Mouse (Mus musculus) kidney, embryonic 16.5 days (tissue): ENCODE results near the gene Itpa. TPM values are rescaled to one million over a fixed set of nuclear protein-coding genes. Genes with fewer than 3 reads are reported as not detected.
A peak's percentile ranks its signal among the peaks of the same experiment; 100 is the strongest.
"Not testable (repeated sequence)": the region's sequence is repeated elsewhere in the genome, so short reads cannot be mapped to it uniquely, and the experiment has no call there.

ENCODE experiments used
- ATAC-seq: fragments of 200-750 bp; cut with Nextera tagmentation; 2 replicates; pipeline ENCODE4 v1.8.0; 2017; ENCODE audit warnings: moderate TSS enrichment; ENCODE audit not compliant: low FRiP score, low TSS enrichment
- H3K27ac ChIP-seq: fragments of 300-500 bp; sonication (generic); 2 replicates; pipeline ENCODE4 v1.5.1; 2014; ENCODE audit warnings: low read length
- H3K27me3 ChIP-seq: fragments of 300-500 bp; sonication (generic); 2 replicates; pipeline ENCODE4 v1.6.1; 2014; ENCODE audit warnings: low read length, control low read depth, mixed read lengths; ENCODE audit not compliant: insufficient read depth
- H3K36me3 ChIP-seq: fragments of 300-500 bp; sonication (generic); 2 replicates; pipeline ENCODE4 v1.6.1; 2014; ENCODE audit warnings: low read length, control low read depth, mixed read lengths; ENCODE audit not compliant: insufficient read depth
- H3K4me1 ChIP-seq: fragments of 300-500 bp; sonication (generic); 2 replicates; pipeline ENCODE4 v1.6.1; 2014; ENCODE audit warnings: low read length, control low read depth, mixed read lengths; ENCODE audit not compliant: insufficient read depth
- H3K4me2 ChIP-seq: fragments of 300-500 bp; sonication (generic); replicated peaks from 2 replicates; pipeline ENCODE4 v1.6.1; 2014; ENCODE audit warnings: low read depth, low read length
- H3K4me3 ChIP-seq: fragments of 300-500 bp; sonication (generic); 2 replicates; pipeline ENCODE4 v1.5.1; 2014; ENCODE audit warnings: mild to moderate bottlenecking, low read length
- H3K9ac ChIP-seq: fragments of 300-500 bp; sonication (generic); replicated peaks from 2 replicates; pipeline ENCODE4 v1.6.1; 2014; ENCODE audit warnings: low read length
- H3K9me3 ChIP-seq: fragments of 300-500 bp; sonication (generic); 2 replicates; pipeline ENCODE4 v1.6.1; 2016; ENCODE audit warnings: low read length, control low read depth
- WGBS: fragments of 180-500 bp; shearing (Covaris S2); extraction: QIAGEN DNeasy Blood & Tissue Kit; methylation state at CpG from one replicate; pipeline ENCODE4 v1.1.7; 2014; 5-methylcytosine and 5-hydroxymethylcytosine counted together
- polyA plus RNA-seq: library from polyadenylated mRNA; unstranded; fragments of >200 nt; fragmentation: Nextera tagmentation; extraction: Ambion mirVana; gene quantifications from 2 replicates; pipeline ENCODE4 v1.2.1, GENCODE M21; 2015

Gene Itpa
- polyA plus RNA-seq, 1 experiment from 2014 or later: 108 TPM

GRCm38 (mm10) chr2:130635847-130636246 lies 31.6 kb upstream of the Itpa start:
- Histone ChIP-seq H3K9me3 (no peaks in the 10 kb centered on the region), H3K4me1 (peaks cover 41% of the 10 kb centered on the region), H3K27ac (no peak overlapping the region), H3K36me3 (no peaks in the 10 kb centered on the region), H3K9ac (peak overlapping the region; percentile 42; the same call in 1 of the 2 replicates), H3K27me3 (peaks cover 21% of the 10 kb centered on the region), H3K4me2 (peak overlapping the region; percentile 59), H3K4me3 (peak overlapping the region; percentile 33)
- WGBS: 23% methylated on average over 21 of the region's 21 CpGs
- 0 out of 2 replicates have a peak, but pooled peaks have one; percentile 21 for ATAC-seq

DNA sequence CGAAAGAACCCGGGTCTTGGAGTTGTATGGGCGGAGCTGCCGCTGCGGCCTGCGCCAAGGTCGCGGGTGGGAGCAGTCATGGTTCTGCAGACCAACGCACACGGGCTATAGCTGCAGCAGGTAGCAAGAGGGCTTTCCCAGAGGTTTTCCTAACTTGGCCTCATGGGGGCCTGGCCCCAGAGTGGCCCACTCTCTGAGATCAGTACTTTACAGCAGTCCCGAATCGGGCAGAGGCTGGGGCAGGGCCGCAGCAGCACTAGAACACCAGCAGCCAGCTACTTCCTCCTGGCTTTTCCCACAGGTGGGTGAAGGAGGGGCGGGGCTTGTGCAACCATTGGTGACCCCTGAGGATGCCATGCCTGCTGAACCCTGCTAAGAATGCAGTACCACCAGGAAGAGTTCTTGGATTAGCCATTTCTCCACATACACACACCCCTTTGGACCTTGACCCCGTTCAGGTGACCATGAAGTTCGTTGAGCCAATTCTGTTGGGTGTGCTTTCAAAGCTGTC lies 29.3 kb upstream of the Itpa start:
- Histone ChIP-seq H3K4me1 (peaks cover 48% of the 10 kb centered on the region), H3K4me3 (peak overlapping the region; percentile 36)

DNA sequence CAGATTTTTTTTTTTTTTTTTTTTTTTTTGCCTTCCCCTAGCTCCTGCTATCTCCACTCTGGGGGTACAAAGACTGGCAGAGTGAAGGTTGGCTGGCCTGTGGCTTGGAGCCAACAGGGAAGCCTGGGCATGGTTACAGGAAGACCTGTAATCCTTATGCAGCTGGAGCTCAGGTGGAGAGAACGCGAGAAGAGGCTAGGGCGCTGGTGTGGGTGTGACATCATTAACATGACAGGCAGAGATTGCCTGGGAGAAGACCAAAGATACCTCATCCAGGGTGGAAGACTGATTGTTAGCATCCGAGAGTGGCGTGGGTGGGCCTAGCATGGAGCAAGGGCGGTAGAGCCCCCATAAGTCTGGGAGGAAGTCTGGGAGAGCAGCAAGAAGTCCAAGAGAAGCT lies 28.1 kb upstream of the Itpa start:
- Histone ChIP-seq H3K27me3 (peaks cover 14% of the 10 kb centered on the region), H3K4me3 (no peak overlapping the region), H3K9ac (no peak overlapping the region), H3K27ac (peak overlapping the region; percentile 92), H3K36me3 (no peaks in the 10 kb centered on the region), H3K9me3 (no peaks in the 10 kb centered on the region), H3K4me1 (peaks cover 43% of the 10 kb centered on the region), H3K4me2 (no peak overlapping the region)
- ATAC-seq: no peak
- WGBS: 84% methylated on average over 6 of the region's 6 CpGs

More for the DNA sequence above, 29.3 kb upstream of the Itpa start:
- Histone ChIP-seq H3K36me3 (no peaks in the 10 kb centered on the region), H3K9ac (peak overlapping the region; percentile 63), H3K4me2 (peak overlapping the region; percentile 35), H3K27me3 (peaks cover 21% of the 10 kb centered on the region), H3K9me3 (no peaks in the 10 kb centered on the region), H3K27ac (peak overlapping the region; percentile 92)
- 20% methylated on average over 16 of the region's 16 CpGs for WGBS
- ATAC-seq: peak; percentile 41

GRCm38 (mm10) chr2:130641351-130642025 lies 25.9 kb upstream of the Itpa start:
- peak overlapping the region; percentile 96 for H3K4me2 ChIP-seq
- H3K36me3 ChIP-seq: no peaks in the 10 kb centered on the region
- H3K4me3 ChIP-seq: no peak overlapping the region
- H3K27me3 ChIP-seq: peaks cover 6% of the 10 kb centered on the region
- no peak for ATAC-seq
- peaks cover 21% of the 10 kb centered on the region for H3K4me1 ChIP-seq
- H3K27ac ChIP-seq: no peak overlapping the region
- H3K9me3 ChIP-seq: no peaks in the 10 kb centered on the region
- H3K9ac ChIP-seq: peak overlapping the region; percentile 72; the same call in 1 of the 2 replicates
- WGBS: 47% methylated on average over 6 of the region's 6 CpGs

DNA sequence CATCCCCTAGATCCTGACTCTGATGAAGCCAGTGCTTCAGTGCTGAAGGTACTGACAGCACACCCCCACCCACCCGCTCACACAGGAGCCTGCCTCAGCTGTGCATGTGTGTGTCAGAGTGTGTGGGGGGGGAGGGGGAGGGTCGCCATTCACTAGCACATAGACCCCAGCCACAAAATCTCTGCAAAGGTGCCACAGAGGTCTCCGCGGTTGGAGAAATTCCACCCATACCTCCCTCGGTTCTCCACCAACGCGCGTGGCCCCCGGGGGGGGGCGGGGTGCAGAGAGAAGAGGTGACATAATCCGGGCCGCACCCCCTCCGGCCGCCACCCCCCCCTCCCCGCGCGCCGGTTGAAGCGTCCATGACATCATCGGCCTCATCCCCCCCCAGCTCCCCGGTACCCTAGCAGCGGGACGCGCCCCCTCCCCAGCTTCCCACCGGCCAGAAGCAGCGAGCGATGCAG lies 25.2 kb upstream of the Itpa start:
- WGBS: under 1% methylated on average over 26 of the region's 27 CpGs
- H3K27me3 ChIP-seq: peaks cover under 1% of the 10 kb centered on the region; the same call in 1 of the 2 replicates
- peak overlapping the region; percentile 69 for H3K4me3 ChIP-seq
- H3K27ac ChIP-seq: 0 out of 2 replicates have a peak overlapping the region, but pooled peaks have one; percentile 27
- H3K9ac ChIP-seq: peak overlapping the region; percentile 72
- H3K4me2 ChIP-seq: peak overlapping the region; percentile 96
- H3K36me3 ChIP-seq: no peaks in the 10 kb centered on the region
- H3K9me3 ChIP-seq: no peaks in the 10 kb centered on the region
- peak; percentile 37; the same call in 1 of the 2 replicates for ATAC-seq
- H3K4me1 ChIP-seq: peaks cover 21% of the 10 kb centered on the region

DNA sequence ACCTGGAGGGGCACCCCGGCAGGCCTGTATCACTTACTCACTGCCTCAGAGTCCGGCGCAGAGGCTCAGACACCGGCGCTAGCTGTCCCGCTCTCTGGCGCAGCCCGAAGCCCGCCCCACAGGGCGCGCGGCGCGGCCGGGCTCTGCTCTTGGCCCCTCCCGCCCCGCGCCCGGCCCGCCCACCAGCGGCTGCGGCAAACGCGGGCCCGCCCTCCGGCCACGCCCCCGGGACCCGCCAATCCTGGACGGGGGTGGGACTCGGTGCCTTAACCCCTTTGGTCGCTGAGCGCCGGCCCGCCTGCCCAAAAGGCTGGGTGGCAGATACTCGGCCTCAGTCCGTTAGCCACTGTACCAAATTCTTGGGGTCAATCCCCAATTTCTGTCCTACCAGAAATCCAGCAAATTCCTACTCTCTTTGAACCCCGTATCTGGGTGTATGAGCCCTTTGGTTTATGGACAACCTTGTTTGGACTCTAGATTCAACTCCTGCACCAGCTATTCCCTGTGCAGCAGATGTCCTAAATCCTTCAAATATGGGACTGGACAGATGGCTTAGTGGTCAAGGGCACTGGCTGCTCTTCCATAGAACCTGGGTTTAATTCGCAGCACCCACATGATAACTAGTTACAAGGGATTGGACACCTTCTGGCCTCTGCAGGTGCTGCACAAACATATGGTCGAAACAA lies 24.6 kb upstream of the Itpa start, which contains the start of gene Lzts3:
Gene Lzts3, minus strand, starts transcription at position 120 of the 686 bp plus-strand sequence.
- Histone ChIP-seq H3K9me3 (no peaks in the 10 kb centered on the region), H3K9ac (peak within 1 kb of the TSS; percentile 72), H3K27me3 (no peaks in the 10 kb centered on the region), H3K4me2 (peak within 1 kb of the TSS; percentile 96), H3K27ac (0 out of 2 replicates have a peak within 1 kb of the TSS, but pooled peaks have one; percentile 27), H3K4me1 (peaks cover 20% of the 10 kb centered on the region), H3K4me3 (peak within 1 kb of the TSS; percentile 69), H3K36me3 (no peaks in the 10 kb centered on the region)
- peak; percentile 92 for ATAC-seq
- WGBS: 3% methylated on average over 40 of the region's 40 CpGs

DNA sequence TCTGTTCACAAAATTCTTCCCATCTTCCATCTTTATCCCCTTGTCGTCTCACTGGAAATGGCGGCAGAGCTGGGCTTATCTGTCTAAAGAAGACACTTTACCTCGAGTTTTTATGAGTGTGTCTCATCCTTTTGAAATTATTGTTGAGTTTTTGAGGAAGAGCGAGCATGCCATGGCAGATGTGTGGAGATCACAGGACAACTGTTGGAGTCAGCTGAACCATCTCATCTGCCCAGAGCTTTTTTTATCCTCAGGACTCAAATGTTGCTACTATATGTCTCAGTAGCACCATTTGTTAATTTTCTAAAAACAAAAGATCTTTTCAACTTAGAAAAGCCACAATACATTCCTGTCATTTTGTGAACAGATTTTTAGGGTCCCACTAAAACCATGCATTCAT lies 22.2 kb upstream of the Itpa start:
- H3K36me3 ChIP-seq: 0 out of 2 replicates have a peak, but pooled peaks cover under 1% of the 10 kb centered on the region
- H3K4me3 ChIP-seq: no peak overlapping the region
- no peak for ATAC-seq
- H3K4me2 ChIP-seq: no peak overlapping the region
- WGBS: 80% methylated on average over 4 of the region's 4 CpGs
- no peak overlapping the region for H3K9ac ChIP-seq
- H3K27me3 ChIP-seq: no peaks in the 10 kb centered on the region
- peaks cover 11% of the 10 kb centered on the region for H3K4me1 ChIP-seq
- H3K9me3 ChIP-seq: no peaks in the 10 kb centered on the region
- no peak overlapping the region for H3K27ac ChIP-seq

- WGBS: 84% methylated on average over 6 of the region's 6 CpGs
- not testable (repeated sequence) for H3K4me3 ChIP-seq, ATAC-seq, H3K27ac ChIP-seq, H3K4me2 ChIP-seq, H3K4me1 ChIP-seq, H3K27me3 ChIP-seq, H3K9ac ChIP-seq, H3K9me3 ChIP-seq
- peaks cover 13% of the 10 kb centered on the region; the same call in 1 of the 2 replicates for H3K36me3 ChIP-seq
Measured at GRCm38 (mm10) chr2:130649028-130649427, 18.4 kb upstream of the Itpa start.

DNA sequence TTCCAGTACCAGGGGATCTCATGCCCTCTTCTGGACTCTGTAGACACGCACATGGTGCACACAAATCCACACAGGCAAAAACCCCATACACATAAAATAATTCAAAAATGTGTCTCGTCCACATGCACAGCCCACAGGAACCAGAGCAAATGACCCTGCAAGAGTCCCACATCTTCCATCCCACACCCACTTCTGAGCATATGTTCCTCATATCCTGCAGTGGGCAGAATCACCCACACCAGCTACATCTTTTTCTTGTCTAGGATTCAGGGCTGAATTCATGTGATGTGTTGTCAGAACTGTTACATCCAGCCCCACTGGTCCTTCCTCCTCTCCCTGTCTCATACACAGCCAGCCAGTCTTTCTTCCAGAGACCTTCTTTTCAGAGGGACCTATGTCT lies 14.1 kb upstream of the Itpa start:
- ATAC-seq: no peak
- H3K27ac ChIP-seq: no peak overlapping the region
- no peaks in the 10 kb centered on the region for H3K4me1 ChIP-seq
- WGBS: 94% methylated on average over 2 of the region's 2 CpGs
- H3K9me3 ChIP-seq: no peaks in the 10 kb centered on the region
- H3K9ac ChIP-seq: no peak overlapping the region
- no peak overlapping the region for H3K4me3 ChIP-seq
- peaks cover 49% of the 10 kb centered on the region for H3K36me3 ChIP-seq
- H3K27me3 ChIP-seq: no peaks in the 10 kb centered on the region
- H3K4me2 ChIP-seq: no peak overlapping the region
